Mouse (Mus musculus) T-helper 17 cell (primary cell): ENCODE data around the gene Pin4.

Experiments used
- in situ Hi-C, 2 experiments: fragments of 300-600 bp; cut with MboI, MseI; formaldehyde crosslinking; loops; 1 replicate in 1 of 2; 2 replicates in 1 of 2; pipeline ENCODE4 v1.15.1; 2025; ENCODE audit warnings: high pct_unique_total_duplicates in 2 of 2

Gene Pin4

DNA sequence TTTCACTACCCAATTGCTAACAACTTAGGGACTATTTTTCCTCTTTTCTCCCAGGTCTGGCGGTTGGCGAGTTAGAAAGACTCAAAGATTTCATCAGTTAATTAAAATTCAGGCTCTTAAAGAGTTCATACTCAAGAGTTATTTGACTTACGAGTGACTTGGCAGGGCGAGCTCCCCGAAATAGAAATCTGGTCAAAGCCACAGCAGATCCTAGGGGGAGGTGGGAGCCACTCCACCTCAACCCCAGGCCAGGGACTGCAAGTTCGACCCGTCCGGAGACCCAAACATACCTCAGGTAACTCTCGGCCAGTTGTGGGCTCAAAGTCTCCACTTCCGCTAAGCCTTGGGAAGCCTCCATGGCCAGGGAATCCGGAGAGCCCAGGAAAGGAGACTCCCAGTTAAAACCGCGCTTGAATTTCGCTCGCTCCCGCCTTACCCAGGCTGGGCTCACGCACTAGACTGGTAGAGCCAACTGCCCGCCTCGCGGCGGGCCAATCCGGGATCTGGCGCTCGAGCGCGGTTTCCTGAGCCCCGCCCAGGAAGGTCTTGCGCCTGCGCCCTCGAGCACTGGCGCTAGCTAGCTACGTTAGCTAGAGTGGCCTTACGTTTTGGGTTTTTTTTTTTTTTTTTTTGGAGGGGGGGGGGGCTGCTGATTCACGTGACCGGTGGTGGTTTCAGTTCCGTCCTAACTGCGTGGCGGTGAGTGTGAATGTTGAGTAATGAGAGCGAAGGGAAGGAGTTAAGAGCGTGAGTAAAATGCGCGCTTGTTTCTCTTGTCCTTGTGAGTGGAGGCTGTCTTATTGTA is 37.6 kb downstream of the Pin4 start, which contains the start of gene Ercc6l:
TSS of gene Ercc6l (minus strand) at position 474 of the 805 bp plus-strand sequence.
- in situ Hi-C loops = no loop called here

DNA sequence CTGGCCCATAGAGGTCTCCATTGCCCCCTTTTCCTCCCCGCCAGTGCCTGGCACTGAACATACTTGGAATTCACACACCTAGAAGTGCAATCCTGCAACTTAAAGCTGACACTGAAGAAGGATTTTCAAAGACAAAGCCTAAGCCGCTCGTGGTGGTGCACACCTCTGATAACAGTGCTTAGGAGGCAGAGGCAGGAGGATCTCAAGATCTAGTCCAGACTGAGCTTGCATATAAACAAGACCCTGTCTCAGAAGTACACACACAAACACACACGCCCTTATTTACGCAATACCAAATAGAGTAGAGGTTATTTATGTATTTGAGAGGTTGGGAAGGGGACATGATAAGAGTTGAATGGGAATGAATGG is 38.2 kb downstream of the Pin4 start:
- in situ Hi-C loops = no loop called here

DNA sequence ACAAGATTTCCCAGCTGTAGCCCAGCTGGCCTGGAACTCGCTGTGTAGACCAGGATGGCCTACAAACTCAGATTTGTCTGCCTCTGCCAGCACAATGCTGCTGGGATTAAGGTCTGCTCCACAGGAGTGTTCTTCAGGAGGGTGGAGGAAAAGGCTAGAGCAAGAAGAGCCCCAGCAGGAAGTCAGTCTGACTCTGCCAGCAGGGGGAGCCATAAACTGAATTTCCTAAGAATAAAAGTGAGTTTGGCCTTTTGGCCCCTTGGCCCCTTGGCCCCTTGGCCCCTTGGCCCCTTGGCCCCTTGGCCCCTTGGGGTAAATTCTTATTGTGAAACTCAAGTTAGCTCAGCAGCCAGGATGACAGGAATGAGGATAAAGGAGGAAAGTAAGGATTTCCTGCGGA is 40.5 kb downstream of the Pin4 start:
- in situ Hi-C loops = no loop called here

DNA sequence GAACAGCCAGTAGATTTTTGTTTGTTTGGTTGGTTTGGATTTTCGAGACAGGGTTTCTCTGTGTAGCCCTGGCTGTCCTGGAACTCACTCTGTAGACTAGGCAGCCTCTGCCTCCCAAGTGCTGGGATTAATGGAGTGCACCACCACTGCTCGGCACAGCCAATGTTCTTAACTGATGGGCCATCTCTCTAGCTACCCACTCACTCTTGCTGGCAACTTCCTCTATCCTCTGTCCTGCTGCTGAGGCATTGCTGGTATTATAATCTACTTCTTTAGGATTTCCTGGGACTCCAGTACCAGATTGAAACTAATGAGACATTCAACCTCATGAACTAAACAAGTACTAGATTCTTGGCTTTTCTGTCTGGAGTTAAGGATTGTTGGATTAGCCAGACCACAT is 41.3 kb downstream of the Pin4 start:
- in situ Hi-C loops = no loop called here

DNA sequence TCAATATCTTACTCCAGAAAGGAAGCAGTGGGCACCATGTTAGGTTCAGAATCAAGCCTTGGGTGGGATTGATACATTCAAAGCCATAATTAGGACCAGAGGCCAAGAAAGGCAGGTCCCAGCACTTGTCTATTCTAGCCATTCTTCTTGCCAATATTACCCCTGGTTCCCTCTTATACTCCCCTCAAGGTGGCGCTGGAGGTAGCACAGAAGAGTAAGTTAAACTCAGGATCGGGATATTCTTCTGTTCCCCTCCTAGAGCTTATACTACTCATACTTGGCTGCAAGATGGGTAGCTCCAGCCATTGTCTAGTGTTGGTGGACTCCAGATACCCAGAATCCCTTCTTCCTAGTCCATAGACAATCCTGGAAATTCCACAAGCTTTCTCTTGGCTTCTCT is 43.8 kb downstream of the Pin4 start:
- in situ Hi-C loops = no loop called here

DNA sequence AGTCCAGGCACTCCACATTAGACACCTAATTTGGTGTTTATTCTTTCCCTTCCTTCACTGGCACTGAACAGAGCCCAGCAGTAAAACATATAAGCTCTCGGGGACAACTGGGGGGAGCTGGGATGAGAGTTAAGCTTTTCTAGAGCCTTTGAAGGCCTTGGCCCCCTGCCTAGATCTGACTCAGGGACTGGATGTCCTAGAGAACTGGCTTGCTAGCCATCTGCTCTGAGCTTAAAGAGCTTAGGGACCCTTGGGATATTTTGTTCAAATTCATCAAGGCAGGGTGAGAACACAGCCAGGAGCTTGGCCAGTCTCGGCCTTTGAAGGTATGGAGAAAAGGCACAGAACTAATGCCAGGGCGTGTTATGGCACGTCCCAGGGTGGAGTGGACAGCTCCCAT is 44.3 kb downstream of the Pin4 start:
- in situ Hi-C loops = no loop called here

DNA sequence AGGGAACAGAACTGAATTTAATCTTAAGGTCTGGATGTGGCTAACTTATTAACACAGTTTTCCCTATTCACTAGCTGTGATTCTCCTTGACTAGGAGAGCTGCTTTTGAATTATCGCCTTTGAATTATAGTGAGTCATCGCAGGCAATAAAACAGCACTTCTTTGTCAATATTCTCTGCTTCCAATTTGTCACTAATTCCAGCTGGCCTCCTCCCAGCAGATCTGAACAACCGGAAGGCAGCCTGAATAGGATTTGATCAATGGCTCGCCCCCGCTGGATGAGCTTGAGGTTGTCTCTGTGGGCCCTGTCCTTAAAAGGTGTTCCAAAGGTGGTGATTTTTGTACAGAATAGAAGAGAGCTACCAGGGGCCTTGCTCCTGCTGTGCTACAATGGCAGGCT is 47.3 kb downstream of the Pin4 start:
- in situ Hi-C loops = no loop called here

DNA sequence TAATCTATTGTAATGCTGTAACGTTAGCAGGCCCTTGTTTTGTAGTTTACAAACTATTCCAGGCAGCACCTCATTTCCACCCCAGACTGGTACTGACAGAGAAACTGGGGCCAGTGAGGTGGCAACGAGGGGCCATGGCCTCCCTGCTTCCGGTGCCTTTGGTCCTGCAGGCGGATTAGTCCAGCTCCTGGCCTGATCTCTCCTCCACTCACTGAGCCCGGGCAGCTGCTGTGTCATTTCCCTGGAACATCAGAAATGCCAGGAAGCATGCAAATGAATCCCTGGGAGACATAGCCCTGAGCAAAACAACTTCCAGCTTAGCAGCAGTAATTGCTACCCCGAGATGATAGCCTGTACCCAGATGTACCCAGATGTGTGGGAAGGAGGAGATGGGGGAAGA is 47.7 kb downstream of the Pin4 start:
- in situ Hi-C loops = no loop called here

DNA sequence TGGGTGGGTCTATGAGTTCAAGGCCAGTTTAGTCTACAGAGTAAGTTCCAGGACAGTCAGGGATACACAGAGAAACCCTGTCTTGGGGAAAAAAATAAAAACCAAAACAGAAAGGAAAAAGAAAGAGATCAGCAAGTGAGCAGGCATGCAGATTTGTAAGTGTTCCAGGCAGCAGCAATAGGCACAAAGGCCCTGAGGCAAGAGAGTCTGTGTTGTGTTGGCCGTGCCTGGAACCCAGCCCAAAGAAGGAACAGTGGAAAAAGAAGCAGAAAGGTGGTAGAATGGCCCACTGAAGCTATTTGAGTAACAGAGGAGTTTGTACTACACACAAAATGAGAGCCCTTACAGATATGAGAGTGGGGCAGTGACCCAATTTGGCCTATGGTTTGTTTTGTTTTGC is 50.5 kb downstream of the Pin4 start:
- in situ Hi-C loops = no loop called here

DNA sequence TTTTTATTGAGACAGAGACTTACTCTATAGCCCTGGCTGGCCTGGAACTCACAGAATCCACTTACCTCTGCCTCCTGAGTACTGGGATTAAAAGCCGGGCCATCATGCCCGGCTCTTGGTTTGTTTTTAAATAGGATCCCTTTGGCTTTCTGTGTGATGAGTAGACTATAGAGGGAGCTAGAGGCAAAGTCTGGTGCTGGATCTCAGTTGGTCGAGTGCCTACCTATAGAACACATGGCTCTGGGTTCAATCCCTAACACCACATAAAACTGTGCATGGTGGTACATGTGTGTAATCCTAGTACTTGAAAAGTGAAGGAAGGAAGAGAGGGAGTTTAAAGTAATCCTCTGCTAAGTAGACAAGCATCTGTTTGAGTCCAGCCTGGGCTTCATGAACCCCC is 50.9 kb downstream of the Pin4 start:
- in situ Hi-C loops = no loop called here

DNA sequence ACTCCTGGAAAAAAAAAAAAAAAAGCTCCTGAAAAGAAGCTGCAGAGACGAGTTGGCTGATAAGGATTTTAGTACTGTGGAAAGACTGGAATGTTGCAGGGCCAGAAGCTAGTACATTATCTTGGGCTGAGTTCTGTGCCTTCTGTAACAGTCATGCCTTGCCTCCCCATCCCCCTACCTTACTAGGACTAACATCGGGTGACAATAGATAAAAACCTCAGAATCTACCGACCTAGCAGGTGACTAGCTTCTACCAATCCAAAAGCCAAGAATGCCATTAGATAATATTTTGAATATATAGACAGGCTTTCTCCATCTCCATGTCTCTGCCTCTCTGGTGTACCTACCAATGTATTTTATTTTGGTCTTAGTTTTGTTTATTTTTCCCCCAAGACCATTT is 51.7 kb downstream of the Pin4 start:
- in situ Hi-C loops = no loop called here

DNA sequence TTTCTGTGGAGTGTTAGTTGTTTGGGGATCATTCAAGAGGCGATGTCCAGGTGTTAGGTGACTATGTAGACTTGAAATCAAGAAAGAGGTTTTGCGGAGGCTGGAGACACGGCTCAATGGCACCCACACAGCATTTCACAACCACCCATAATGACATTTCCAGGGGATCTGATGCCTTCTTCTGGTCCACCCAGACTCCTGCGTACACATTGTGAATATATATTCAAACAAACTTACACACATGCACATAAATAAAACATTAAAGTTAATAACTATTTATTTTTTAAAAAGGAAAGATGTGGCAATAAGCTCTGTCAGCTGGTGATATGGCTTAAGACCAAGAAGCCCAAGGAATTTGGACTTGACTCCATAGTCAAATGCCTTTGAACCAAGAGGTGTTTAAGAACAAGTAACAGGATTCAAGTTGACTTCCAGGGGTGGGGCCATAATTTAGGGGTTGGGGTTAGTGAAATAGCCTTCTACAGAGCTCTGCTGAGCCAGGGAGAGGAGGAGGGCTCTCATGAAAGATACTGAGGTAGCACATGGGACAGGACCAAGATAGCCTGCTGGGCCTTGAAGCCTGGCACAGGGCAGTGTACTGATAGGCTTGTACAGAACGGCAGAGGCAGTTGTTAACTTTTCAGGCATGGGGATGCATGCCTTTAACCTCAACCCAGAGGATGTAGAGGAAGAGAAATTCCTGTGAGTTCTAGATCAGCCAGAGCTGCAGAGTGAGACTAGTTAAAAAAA is 56.5 kb downstream of the Pin4 start:
- in situ Hi-C loops = no loop called here
